Mouse (Mus musculus): ENCODE measurements around the gene Btn1a1. TPM values are rescaled to one million over a fixed set of nuclear protein-coding genes. Genes with fewer than 3 reads are reported as not detected.

The Btn1a1 gene
- polyA plus RNA-seq, 1 experiment from 2014 or later = 0.10 TPM

GRCm38 (mm10) chr13:23423286-23424051 lies 42.2 kb downstream of the Btn1a1 start, which contains the start of gene Abt1:
TSS of gene Abt1 (minus strand) at chr13:23423866.
- no peaks in the 10 kb centered on the region for H3K27me3 ChIP-seq (ENCODE audit: low read depth, poor library complexity, severe bottlenecking)
- peak within 1 kb of the TSS; percentile 94 for H3K4me3 ChIP-seq
- under 1% methylated on average over 48 of the region's 48 CpGs for WGBS
- peak; percentile 97 for DNase-seq (ENCODE audit: low spot score)
- peaks cover 40% of the 10 kb centered on the region for H3K36me3 ChIP-seq
- peak within 1 kb of the TSS; percentile 85 for H3K27ac ChIP-seq
- H3K9me3 ChIP-seq (replicated peaks) = no peaks in the 10 kb centered on the region
- H3K4me1 ChIP-seq = peaks cover 15% of the 10 kb centered on the region

GRCm38 (mm10) chr13:23422351-23422750 lies 43.4 kb downstream of the Btn1a1 start:
- Histone ChIP-seq H3K4me3 (peak overlapping the region; percentile 94; the same call in 1 of the 2 replicates), H3K9me3 (replicated peaks) (no peaks in the 10 kb centered on the region), H3K27me3 (ENCODE audit: low read depth, poor library complexity, severe bottlenecking) (no peaks in the 10 kb centered on the region), H3K4me1 (peaks cover 15% of the 10 kb centered on the region), H3K36me3 (peaks cover 45% of the 10 kb centered on the region), H3K27ac (no peak overlapping the region)
- DNase-seq (ENCODE audit: low spot score) = no peak
- 96% methylated on average over 16 of the region's 16 CpGs for WGBS

GRCm38 (mm10) chr13:23412630-23413521 lies 52.8 kb downstream of the Btn1a1 start:
- H3K9me3 ChIP-seq (replicated peaks) = no peaks in the 10 kb centered on the region
- H3K27ac ChIP-seq = no peak overlapping the region
- H3K4me1 ChIP-seq = peaks cover 11% of the 10 kb centered on the region
- 2% methylated on average over 28 of the region's 28 CpGs for WGBS
- peak; percentile 69 for DNase-seq (ENCODE audit: low spot score)
- H3K4me3 ChIP-seq = peak overlapping the region; percentile 57
- peaks cover 11% of the 10 kb centered on the region; the same call in 1 of the 2 replicates for H3K27me3 ChIP-seq (ENCODE audit: low read depth, poor library complexity, severe bottlenecking)
- peaks cover 5% of the 10 kb centered on the region; the same call in 1 of the 2 replicates for H3K36me3 ChIP-seq

- WGBS = under 1% methylated on average over 20 of the region's 20 CpGs
- DNase-seq (ENCODE audit: low spot score) = peak; percentile 53
Measured at GRCm38 (mm10) chr13:23412211-23412629, 53.5 kb downstream of the Btn1a1 start.

GRCm38 (mm10) chr13:23411311-23412210 lies 54.1 kb downstream of the Btn1a1 start:
- DNase-seq (ENCODE audit: low spot score) = peak; percentile 50
- H3K9me3 ChIP-seq (replicated peaks) = no peaks in the 10 kb centered on the region
- H3K27me3 ChIP-seq (ENCODE audit: low read depth, poor library complexity, severe bottlenecking) = peaks cover 11% of the 10 kb centered on the region; the same call in 1 of the 2 replicates
- 0 out of 2 replicates have a peak, but pooled peaks cover under 1% of the 10 kb centered on the region for H3K36me3 ChIP-seq
- H3K4me1 ChIP-seq = peaks cover 11% of the 10 kb centered on the region
- WGBS = 2% methylated on average over 29 of the region's 29 CpGs
- H3K4me3 ChIP-seq = peak overlapping the region; percentile 57
- no peak overlapping the region for H3K27ac ChIP-seq

More at GRCm38 (mm10) chr13:23412211-23412629, 53.5 kb downstream of the Btn1a1 start:
- Histone ChIP-seq H3K27me3 (ENCODE audit: low read depth, poor library complexity, severe bottlenecking) (peaks cover 11% of the 10 kb centered on the region; the same call in 1 of the 2 replicates), H3K4me3 (peak overlapping the region; percentile 57), H3K4me1 (peaks cover 11% of the 10 kb centered on the region), H3K9me3 (replicated peaks) (no peaks in the 10 kb centered on the region), H3K27ac (no peak overlapping the region), H3K36me3 (0 out of 2 replicates have a peak, but pooled peaks cover 3% of the 10 kb centered on the region)

- DNase-seq (ENCODE audit: low spot score) = no peak
- no peak overlapping the region for H3K27ac ChIP-seq
- H3K9me3 ChIP-seq (replicated peaks) = no peaks in the 10 kb centered on the region
- peaks cover 11% of the 10 kb centered on the region; the same call in 1 of the 2 replicates for H3K27me3 ChIP-seq (ENCODE audit: low read depth, poor library complexity, severe bottlenecking)
- no peaks in the 10 kb centered on the region for H3K36me3 ChIP-seq
- H3K4me3 ChIP-seq = no peak overlapping the region
- WGBS = 70% methylated on average over 9 of the region's 9 CpGs
- peaks cover 11% of the 10 kb centered on the region for H3K4me1 ChIP-seq
Measured at GRCm38 (mm10) chr13:23410632-23411031, 55.1 kb downstream of the Btn1a1 start.

Other genes with a start within 250 kb of the Btn1a1 start
- gene Vmn1r222, start 230.0 kb downstream of the Btn1a1 start, polyA plus RNA-seq (2016; fragmentation: Nextera tagmentation; extraction: Ambion mirVana) = not detected in 2 replicates
- 0.05 TPM in 1 of 2 replicates, not detected in the other for gene Vmn1r223, start 218.8 kb downstream of the Btn1a1 start, polyA plus RNA-seq (2016; fragmentation: Nextera tagmentation; extraction: Ambion mirVana)
- gene Zfp322a, start 96.7 kb downstream of the Btn1a1 start, polyA plus RNA-seq (2016; fragmentation: Nextera tagmentation; extraction: Ambion mirVana) = 55.7 and 69.0 TPM in 2 replicates
- gene Abt1, start 42.0 kb downstream of the Btn1a1 start, polyA plus RNA-seq (2016; fragmentation: Nextera tagmentation; extraction: Ambion mirVana) = 16.9 and 17.1 TPM in 2 replicates
- gene Btn2a2, start 23.0 kb upstream of the Btn1a1 start, polyA plus RNA-seq (2016; fragmentation: Nextera tagmentation; extraction: Ambion mirVana) = 0.99 and 1.9 TPM in 2 replicates
- gene Hist1h4h, start 65.1 kb upstream of the Btn1a1 start, polyA plus RNA-seq (2016; fragmentation: Nextera tagmentation; extraction: Ambion mirVana) = 2.4 and 4.5 TPM in 2 replicates
- 8.0 and 11.7 TPM in 2 replicates for gene Hist1h2af, start 68.0 kb upstream of the Btn1a1 start, polyA plus RNA-seq (2016; fragmentation: Nextera tagmentation; extraction: Ambion mirVana)
- gene Hist1h3g, start 69.5 kb upstream of the Btn1a1 start, polyA plus RNA-seq (2016; fragmentation: Nextera tagmentation; extraction: Ambion mirVana) = 4.7 and 5.3 TPM in 2 replicates
- gene Hist1h2bh, start 77.5 kb upstream of the Btn1a1 start, polyA plus RNA-seq (2016; fragmentation: Nextera tagmentation; extraction: Ambion mirVana) = 0.56 and 0.69 TPM in 2 replicates
- gene Hist1h3f, start 78.2 kb upstream of the Btn1a1 start, polyA plus RNA-seq (2016; fragmentation: Nextera tagmentation; extraction: Ambion mirVana) = 1.3 and 1.4 TPM in 2 replicates
- 0.73 and 1.3 TPM in 2 replicates for gene Hist1h4f, start 85.7 kb upstream of the Btn1a1 start, polyA plus RNA-seq (2016; fragmentation: Nextera tagmentation; extraction: Ambion mirVana)
- 0.59 and 0.67 TPM in 2 replicates for gene Hist1h1d, start 87.4 kb upstream of the Btn1a1 start, polyA plus RNA-seq (2016; fragmentation: Nextera tagmentation; extraction: Ambion mirVana)
- gene Hist1h3e, start 96.5 kb upstream of the Btn1a1 start, polyA plus RNA-seq (2016; fragmentation: Nextera tagmentation; extraction: Ambion mirVana) = 5.6 and 7.8 TPM in 2 replicates
- 109 and 113 TPM in 2 replicates for gene Hist1h2ae, start 105.3 kb upstream of the Btn1a1 start, polyA plus RNA-seq (2016; fragmentation: Nextera tagmentation; extraction: Ambion mirVana)
- 7.3 and 8.1 TPM in 2 replicates for gene Hist1h2bg, start 105.5 kb upstream of the Btn1a1 start, polyA plus RNA-seq (2016; fragmentation: Nextera tagmentation; extraction: Ambion mirVana)
- gene Hist1h2bf, start 108.3 kb upstream of the Btn1a1 start, polyA plus RNA-seq (2016; fragmentation: Nextera tagmentation; extraction: Ambion mirVana) = 2.4 and 3.5 TPM in 2 replicates
- 1.3 and 3.9 TPM in 2 replicates for gene Hist1h2ad, start 108.5 kb upstream of the Btn1a1 start, polyA plus RNA-seq (2016; fragmentation: Nextera tagmentation; extraction: Ambion mirVana)
- gene Hist1h3d, start 109.9 kb upstream of the Btn1a1 start, polyA plus RNA-seq (2016; fragmentation: Nextera tagmentation; extraction: Ambion mirVana) = 7.7 and 9.6 TPM in 2 replicates
- 109 and 120 TPM in 2 replicates for gene Hist1h4d, start 115.7 kb upstream of the Btn1a1 start, polyA plus RNA-seq (2016; fragmentation: Nextera tagmentation; extraction: Ambion mirVana)
- gene Hist1h2be, start 155.2 kb upstream of the Btn1a1 start, polyA plus RNA-seq (2016; fragmentation: Nextera tagmentation; extraction: Ambion mirVana) = 2.3 and 4.2 TPM in 2 replicates
- 19.6 and 20.6 TPM in 2 replicates for gene Hist1h1e, start 156.7 kb upstream of the Btn1a1 start, polyA plus RNA-seq (2016; fragmentation: Nextera tagmentation; extraction: Ambion mirVana)
- gene Hist1h2ac, start 218.0 kb upstream of the Btn1a1 start, polyA plus RNA-seq (2016; fragmentation: Nextera tagmentation; extraction: Ambion mirVana) = 0.60 and 0.98 TPM in 2 replicates
- 16.9 and 17.0 TPM in 2 replicates for gene Hist1h2bc, start 218.3 kb upstream of the Btn1a1 start, polyA plus RNA-seq (2016; fragmentation: Nextera tagmentation; extraction: Ambion mirVana)
- gene Hist1h1t, start 229.9 kb upstream of the Btn1a1 start, polyA plus RNA-seq (2016; fragmentation: Nextera tagmentation; extraction: Ambion mirVana) = 0.26 TPM in 1 of 2 replicates, not detected in the other
- 6.4 and 6.5 TPM in 2 replicates for gene Hist1h4c, start 232.6 kb upstream of the Btn1a1 start, polyA plus RNA-seq (2016; fragmentation: Nextera tagmentation; extraction: Ambion mirVana)
- 1.6 and 2.0 TPM in 2 replicates for gene Hfe, start 245.0 kb upstream of the Btn1a1 start, polyA plus RNA-seq (2016; fragmentation: Nextera tagmentation; extraction: Ambion mirVana)

Data from limb, embryonic 10.5 days (tissue).